Mouse (Mus musculus): ENCODE data around the gene Pidd1. TPM values are rescaled to one million over a fixed set of nuclear protein-coding genes. Genes with fewer than 3 reads are reported as not detected.

Pidd1 gene
- polyA plus RNA-seq, 1 experiment: 7.1 TPM

DNA sequence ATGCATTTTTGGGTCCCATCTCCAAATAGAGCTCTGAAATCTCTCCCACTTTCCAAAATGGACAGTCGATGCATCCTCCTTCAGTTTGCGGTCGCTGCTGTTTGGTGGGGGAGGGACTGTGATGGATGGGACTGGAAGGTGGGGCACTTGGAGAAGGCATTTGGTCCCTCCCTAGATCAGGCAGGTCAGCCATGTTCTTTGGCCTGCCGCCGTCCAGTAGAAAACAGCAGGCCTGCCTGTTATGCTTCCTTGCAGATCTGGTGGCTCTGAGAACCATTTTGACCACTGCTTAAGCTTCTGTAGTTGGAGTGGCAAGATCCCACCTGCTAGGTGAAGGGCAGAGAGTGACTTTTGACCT is 24.3 kb upstream of the Pidd1 start:
- no peak for TF ChIP-seq CTCF (IDR thresholded peaks at IDR 0.05; ENCODE audit: insufficient read depth, low read length)
- TF ChIP-seq POLR2A (IDR thresholded peaks at IDR 0.05; ENCODE audit: borderline replicate concordance, extremely low read depth, low read depth, low read length): no peak
- peaks cover 34% of the 10 kb centered on the region for H3K4me1 ChIP-seq (ENCODE audit: control insufficient read depth, insufficient read depth, low read length)
- 6% methylated on average over 5 of the region's 5 CpGs for WGBS
- peak overlapping the region; percentile 91 for H3K4me3 ChIP-seq (replicated peaks; ENCODE audit: extremely low read depth, low read depth, low read length)
- DNase-seq: no peak

DNA sequence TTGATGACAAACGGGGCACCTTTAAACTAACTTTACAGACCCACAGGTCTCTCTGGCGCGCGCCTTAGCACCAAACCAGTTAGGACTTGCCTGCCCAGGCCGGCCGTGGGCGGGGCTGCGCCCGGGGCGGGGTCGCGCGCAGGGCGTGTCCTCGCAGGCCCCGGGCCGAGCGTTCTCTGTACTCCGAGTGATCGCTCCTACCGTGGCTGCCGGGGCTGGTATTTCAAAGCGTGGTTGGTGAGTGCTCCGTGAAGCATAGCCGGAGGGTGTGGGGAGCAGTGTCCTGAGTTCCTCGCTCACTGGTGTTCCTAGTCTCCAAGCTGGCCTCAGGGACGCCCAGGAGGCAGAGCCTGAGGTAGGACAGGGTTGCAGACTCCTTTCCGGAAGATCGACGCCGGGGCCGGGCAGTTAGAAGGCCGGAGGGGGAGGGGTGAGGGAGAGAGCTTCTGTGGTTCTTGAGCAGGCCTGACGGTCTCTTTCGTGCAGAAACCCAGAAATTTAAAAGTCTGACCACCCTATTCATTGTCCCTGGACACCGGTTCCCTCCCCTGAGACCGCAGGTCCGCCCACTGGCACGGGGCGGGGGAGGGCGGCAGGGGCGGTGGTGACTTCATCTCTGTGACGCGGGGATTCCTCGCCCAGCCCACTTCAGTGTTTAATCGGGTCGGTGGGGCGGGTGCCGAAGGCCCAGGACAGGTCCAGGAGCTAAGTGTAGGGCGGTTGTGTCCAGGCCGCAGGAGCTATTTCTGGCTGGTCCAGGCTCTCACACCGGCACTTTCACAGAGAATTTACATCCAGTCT is 23.6 kb upstream of the Pidd1 start, which contains the start of gene Cd151:
Gene Cd151 (plus strand): TSS at position 163 of the 801 bp plus-strand sequence.
- peak within 1 kb of the TSS; percentile 91 for H3K4me3 ChIP-seq (replicated peaks; ENCODE audit: extremely low read depth, low read depth, low read length)
- WGBS: under 1% methylated on average over 51 of the region's 52 CpGs
- peak; percentile 88 for DNase-seq
- H3K4me1 ChIP-seq (ENCODE audit: control insufficient read depth, insufficient read depth, low read length): peaks cover 35% of the 10 kb centered on the region
- TF ChIP-seq POLR2A (IDR thresholded peaks at IDR 0.05; ENCODE audit: borderline replicate concordance, extremely low read depth, low read depth, low read length) (peak; percentile 87; the same call in 1 of the 2 replicates), CTCF (IDR thresholded peaks at IDR 0.05; ENCODE audit: insufficient read depth, low read length) (no peak)

DNA sequence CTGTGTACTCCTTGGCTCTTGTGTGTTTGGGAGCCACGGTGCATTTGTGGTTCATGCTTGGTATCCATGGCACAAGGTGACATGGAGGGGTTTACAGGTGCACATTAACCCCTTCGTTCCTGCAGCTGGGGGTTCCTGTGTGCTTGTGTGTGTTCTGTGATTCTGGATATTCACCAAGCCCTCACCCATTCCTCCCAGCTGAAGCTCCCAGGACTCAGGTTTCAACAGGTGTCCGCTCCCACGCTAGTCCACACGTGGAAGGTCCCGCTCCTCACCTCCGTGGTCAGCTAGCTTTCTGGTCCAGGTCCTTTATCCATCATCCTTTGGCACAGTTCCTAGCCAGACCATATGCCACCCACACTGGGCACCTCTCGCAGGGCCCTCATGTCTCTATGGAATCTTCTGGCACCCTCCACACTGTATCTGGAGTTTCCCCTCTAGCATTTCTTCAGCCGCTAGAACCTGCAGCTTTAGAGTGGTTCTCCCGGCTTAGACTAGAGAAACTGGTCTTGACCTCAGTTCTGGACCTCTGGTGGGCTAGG is 22.9 kb upstream of the Pidd1 start:
- H3K4me3 ChIP-seq (replicated peaks; ENCODE audit: extremely low read depth, low read depth, low read length): peak overlapping the region; percentile 37
- 50% methylated on average over 10 of the region's 10 CpGs for WGBS

DNA sequence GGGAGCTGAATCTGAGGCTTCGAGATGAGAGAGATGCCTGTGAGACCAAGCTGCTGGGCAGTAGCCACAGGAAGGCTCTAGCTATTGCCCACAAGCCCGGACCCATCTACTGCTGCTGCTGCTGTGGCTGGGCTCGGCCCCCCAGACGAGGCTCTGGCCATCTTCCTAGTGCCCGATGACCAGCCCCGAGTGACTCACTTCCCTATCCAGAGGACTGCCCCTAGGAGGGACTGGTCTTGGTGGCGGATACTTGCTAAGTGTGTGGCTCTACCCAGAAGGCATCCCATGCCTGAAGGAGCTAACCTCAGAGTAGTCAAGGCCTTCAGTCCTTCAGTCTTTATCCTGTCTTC is 22.2 kb upstream of the Pidd1 start:
- WGBS: 51% methylated on average over 7 of the region's 7 CpGs
- no peak overlapping the region for H3K4me3 ChIP-seq (replicated peaks; ENCODE audit: extremely low read depth, low read depth, low read length)
- H3K4me1 ChIP-seq (ENCODE audit: control insufficient read depth, insufficient read depth, low read length): peaks cover 35% of the 10 kb centered on the region
- peak; percentile 40 for DNase-seq
- TF ChIP-seq POLR2A (IDR thresholded peaks at IDR 0.05; ENCODE audit: borderline replicate concordance, extremely low read depth, low read depth, low read length) (no peak), CTCF (IDR thresholded peaks at IDR 0.05; ENCODE audit: insufficient read depth, low read length) (no peak)

More for the DNA sequence above, 22.9 kb upstream of the Pidd1 start:
- no peak for DNase-seq
- H3K4me1 ChIP-seq (ENCODE audit: control insufficient read depth, insufficient read depth, low read length): peaks cover 35% of the 10 kb centered on the region
- TF ChIP-seq CTCF (IDR thresholded peaks at IDR 0.05; ENCODE audit: insufficient read depth, low read length) (no peak), POLR2A (IDR thresholded peaks at IDR 0.05; ENCODE audit: borderline replicate concordance, extremely low read depth, low read depth, low read length) (no peak)

DNA sequence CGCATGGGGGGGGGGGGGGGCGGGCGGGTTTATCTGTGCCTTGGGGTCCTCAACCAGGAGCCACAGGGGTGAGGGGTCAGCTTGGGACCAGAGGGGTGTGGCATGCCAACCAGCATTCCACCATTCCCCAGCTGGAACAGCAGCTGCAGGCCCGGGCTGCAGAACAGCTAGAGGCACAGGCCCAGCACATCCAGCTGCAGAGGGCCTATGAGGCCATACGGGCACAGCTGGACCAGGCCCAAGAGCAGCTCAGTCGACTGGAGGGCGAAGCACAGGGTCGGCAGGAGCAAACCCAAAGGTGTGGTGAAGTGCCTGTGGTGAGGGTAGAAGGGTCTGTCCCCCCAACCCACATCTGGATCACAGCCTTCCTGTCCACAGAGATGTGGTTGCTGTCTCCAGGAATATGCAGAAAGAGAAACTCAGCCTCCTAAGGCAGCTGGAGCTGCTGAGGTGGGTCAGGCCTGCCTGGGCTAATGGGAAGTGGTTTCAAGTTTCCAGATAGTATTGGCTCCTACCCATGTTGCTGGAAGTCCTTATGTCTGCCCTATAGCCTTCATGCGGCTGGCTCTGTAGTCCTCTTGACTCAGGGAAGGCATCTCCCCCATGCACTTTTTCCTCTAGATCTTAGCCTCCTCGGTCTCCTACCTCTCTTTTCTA is 21.7 kb upstream of the Pidd1 start:
- no peak for TF ChIP-seq POLR2A (IDR thresholded peaks at IDR 0.05; ENCODE audit: borderline replicate concordance, extremely low read depth, low read depth, low read length)
- no peak for TF ChIP-seq CTCF (IDR thresholded peaks at IDR 0.05; ENCODE audit: insufficient read depth, low read length)
- Histone ChIP-seq H3K4me3 (replicated peaks; ENCODE audit: extremely low read depth, low read depth, low read length) (no peak overlapping the region), H3K4me1 (ENCODE audit: control insufficient read depth, insufficient read depth, low read length) (peaks cover 36% of the 10 kb centered on the region)
- WGBS: 39% methylated on average over 8 of the region's 10 CpGs
- DNase-seq: no peak

DNA sequence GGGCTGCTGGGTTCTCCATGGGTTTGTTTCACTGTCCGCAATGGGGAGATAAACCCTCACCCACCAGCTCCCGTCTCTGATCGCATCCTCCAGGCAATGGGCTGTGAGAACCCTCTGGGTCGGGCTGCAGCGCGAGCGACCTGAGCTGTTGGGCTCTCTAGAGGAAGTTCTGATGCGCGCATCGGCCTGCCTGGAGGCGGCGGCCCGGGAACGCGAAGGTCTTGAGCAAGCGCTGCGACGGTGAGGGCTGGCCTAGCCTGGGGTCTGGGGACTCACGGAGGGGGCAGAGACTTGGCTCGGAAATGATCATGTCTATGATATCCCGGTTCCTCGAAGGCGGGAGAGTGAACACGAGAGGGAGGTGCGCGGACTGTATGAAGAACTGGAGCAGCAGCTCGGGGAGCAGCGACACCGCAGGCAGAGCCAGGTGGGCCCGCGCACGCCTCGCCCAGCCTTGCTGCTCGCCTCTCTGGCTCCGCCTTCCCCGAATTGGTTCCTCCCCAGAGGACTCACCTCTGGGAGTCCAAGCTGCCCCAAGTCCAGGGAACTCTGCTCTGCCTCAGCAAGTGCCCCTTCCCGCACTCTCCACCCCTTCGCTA is 20.9 kb upstream of the Pidd1 start:
- peak; percentile 59 for DNase-seq
- 26% methylated on average over 38 of the region's 38 CpGs for WGBS
- Histone ChIP-seq H3K4me3 (replicated peaks; ENCODE audit: extremely low read depth, low read depth, low read length) (peak overlapping the region; percentile 72), H3K4me1 (ENCODE audit: control insufficient read depth, insufficient read depth, low read length) (peaks cover 43% of the 10 kb centered on the region)
- no peak for TF ChIP-seq POLR2A (IDR thresholded peaks at IDR 0.05; ENCODE audit: borderline replicate concordance, extremely low read depth, low read depth, low read length)
- TF ChIP-seq CTCF (IDR thresholded peaks at IDR 0.05; ENCODE audit: insufficient read depth, low read length): no peak

DNA sequence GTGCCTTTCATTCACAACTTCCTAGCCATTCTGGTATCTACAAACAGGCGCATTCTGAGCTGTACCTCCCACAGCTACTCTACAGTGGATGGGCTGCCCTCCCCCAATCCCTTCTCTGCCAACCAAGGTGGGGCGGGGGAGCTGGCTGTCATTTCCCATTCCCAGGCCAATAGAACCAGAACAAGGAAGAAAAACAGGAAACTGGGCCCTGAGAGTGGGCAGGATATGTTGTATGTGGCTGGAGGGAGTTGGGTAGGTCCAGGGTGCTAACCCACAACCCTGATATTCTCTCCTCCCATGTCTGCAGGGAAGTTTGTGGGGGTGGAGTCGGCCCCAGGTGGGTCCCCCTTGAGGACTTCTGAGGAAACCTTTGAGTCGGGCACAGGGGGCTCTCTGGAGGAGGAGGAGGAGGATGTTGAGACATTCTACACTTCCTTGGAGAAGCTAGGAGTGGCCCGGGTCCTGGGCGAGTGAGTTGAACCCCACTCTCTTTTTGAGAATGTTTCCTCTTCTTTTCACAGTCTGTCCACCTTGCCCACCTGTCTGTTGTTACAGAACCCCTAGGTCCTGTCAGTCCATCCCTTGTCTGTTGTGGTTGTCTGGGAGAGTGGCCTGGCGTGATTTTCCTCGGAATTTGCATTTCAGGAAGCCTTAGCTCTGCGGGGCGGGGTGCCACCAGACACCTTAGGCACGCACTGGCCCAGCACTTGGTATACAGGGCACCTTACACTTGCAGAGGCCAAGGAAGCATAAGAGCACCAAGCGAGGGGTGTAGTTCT is 20.2 kb upstream of the Pidd1 start:
- WGBS: 29% methylated on average over 12 of the region's 12 CpGs
- peaks cover 41% of the 10 kb centered on the region for H3K4me1 ChIP-seq (ENCODE audit: control insufficient read depth, insufficient read depth, low read length)
- peak; percentile 77 for DNase-seq
- peak overlapping the region; percentile 72 for H3K4me3 ChIP-seq (replicated peaks; ENCODE audit: extremely low read depth, low read depth, low read length)
- TF ChIP-seq POLR2A (IDR thresholded peaks at IDR 0.05; ENCODE audit: borderline replicate concordance, extremely low read depth, low read depth, low read length) (peak; percentile 89; the same call in 1 of the 2 replicates), CTCF (IDR thresholded peaks at IDR 0.05; ENCODE audit: insufficient read depth, low read length) (no peak)

DNA sequence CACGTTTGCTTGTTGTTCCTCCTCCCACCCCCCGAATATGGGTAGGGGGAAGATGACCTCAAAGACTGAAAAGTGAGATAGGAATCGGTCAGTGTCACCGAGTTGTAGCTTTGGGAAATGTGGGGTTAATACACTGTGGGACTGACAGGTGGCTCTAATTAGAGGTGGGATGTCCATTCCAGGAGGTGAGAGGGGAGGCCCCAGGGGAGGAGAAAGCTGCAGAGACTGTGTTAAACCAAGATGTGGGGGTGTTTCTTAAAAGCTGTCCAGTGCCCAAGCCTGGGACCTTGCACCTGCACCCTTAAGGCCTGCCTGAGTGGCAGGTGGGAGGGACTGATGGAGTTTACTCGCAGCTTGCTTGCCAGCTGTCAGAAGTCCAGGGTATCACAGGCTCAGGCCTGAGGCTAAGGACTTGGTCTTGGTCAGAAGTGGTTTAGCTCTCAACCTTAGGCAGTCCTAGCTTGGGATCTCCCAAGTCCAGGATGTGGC is 18.6 kb upstream of the Pidd1 start:
- WGBS: 11% methylated on average over 5 of the region's 5 CpGs
- peak; percentile 79 for DNase-seq
- peak overlapping the region; percentile 85 for H3K4me3 ChIP-seq (replicated peaks; ENCODE audit: extremely low read depth, low read depth, low read length)

More for the DNA sequence above, 18.6 kb upstream of the Pidd1 start:
- peaks cover 36% of the 10 kb centered on the region for H3K4me1 ChIP-seq (ENCODE audit: control insufficient read depth, insufficient read depth, low read length)
- TF ChIP-seq POLR2A (IDR thresholded peaks at IDR 0.05; ENCODE audit: borderline replicate concordance, extremely low read depth, low read depth, low read length) (no peak; the same call in 1 of the 2 replicates), CTCF (IDR thresholded peaks at IDR 0.05; ENCODE audit: insufficient read depth, low read length) (no peak)

Data from lung, adult 2 months (tissue).